Mouse (Mus musculus): Measurements from ENCODE around the gene Gm11992. TPM values are rescaled to one million over a fixed set of nuclear protein-coding genes. Genes with fewer than 3 reads are reported as not detected.

The Gm11992 gene
- total and polyA plus RNA-seq, 3 experiments: not detected

DNA sequence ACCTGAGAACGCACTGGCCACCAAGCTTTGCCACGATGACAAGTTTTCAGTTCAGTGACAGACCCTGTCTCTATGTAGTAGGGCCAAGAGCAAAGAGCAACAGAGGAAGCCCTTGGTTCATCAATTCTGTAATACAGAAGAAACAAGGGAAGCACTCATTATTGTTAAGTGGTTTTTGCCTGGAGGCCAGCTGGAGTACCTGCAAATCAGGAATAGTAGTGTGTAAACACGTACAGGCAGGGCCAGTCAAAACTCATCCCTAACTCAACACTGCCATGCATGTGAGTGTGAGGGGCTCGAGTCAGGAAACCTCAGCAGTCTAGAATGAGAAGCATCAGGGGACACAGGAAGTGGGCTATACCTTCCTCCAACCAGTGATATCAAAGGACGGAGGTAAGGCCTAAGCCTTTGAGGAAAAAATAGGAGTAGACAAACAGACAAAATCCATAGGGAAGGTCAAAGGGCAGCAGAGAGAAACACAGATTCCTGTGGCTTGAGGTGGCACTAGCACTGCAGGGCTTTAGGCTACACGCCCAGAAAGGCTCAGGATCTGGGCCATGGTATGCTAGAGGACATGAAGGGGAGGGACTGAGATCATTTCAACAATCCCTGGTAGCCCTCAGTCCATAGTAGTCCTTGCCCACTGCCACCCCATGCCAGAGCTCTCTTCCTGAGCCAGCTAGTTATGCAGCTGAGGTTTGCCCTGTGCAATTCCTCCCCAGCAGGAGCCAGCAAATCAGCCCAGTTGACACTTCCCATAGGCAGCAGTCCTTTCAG, 29.7 kb upstream of the Gm11992 start:
- DNase-seq (ENCODE audit: extremely low read depth): no peak
- in situ Hi-C loops (cut with MboI; ENCODE audit: low pct_ligation_motif_present, low pct_unique_long_range_greater_than_20kb, low sequenced_read_pairs): no loop called here
- Histone ChIP-seq H3K4me3 (replicated peaks in 1 of 3; ENCODE audit: low read depth in 2 of 3, low read length in 2 of 3, poor library complexity in 1 of 3) (no peak overlapping the region), H3K9ac (ENCODE audit: insufficient read depth, low read depth) (no peak overlapping the region), H3K36me3 (replicated peaks in 1 of 2; ENCODE audit: control insufficient read depth in 1 of 2, insufficient read depth in 1 of 2, low read length in 1 of 2) (no peaks in the 10 kb centered on the region), H3K9me3 (replicated peaks; ENCODE audit: low read length) (no peaks in the 10 kb centered on the region), H3K27ac (ENCODE audit: insufficient read depth, low read depth) (no peak overlapping the region), H3K79me2 (replicated peaks; ENCODE audit: control insufficient read depth, extremely low read depth, insufficient read depth, poor library complexity, severe bottlenecking) (no peaks in the 10 kb centered on the region), H3K27me3 (replicated peaks) (peaks cover 88% of the 10 kb centered on the region), H3K4me2 (ENCODE audit: insufficient read depth, low read depth, poor library complexity, severe bottlenecking) (no peak overlapping the region), H3K4me1 (ENCODE audit: control insufficient read depth in 1 of 2, insufficient read depth in 2 of 2) (0 out of 4 replicates have a peak, but pooled peaks cover 0 to 4% of the 10 kb centered on the region in 2 experiments)
- dilution Hi-C loops (cut with MboI; ENCODE audit: extremely low pct_ligation_motif_present, extremely low pct_unique_long_range_greater_than_20kb, low sequenced_read_pairs): no loop called here
- TF ChIP-seq CTCF (conservative IDR thresholded peaks at IDR 0.05 in 1 of 2, IDR thresholded peaks at IDR 0.05 in 1 of 2; ENCODE audit: low read depth in 2 of 2, low read length in 2 of 2) (no peak), HCFC1 (IDR thresholded peaks at IDR 0.05; ENCODE audit: low read depth, low read length) (no peak), IRF4 (IDR thresholded peaks at IDR 0.05; ENCODE audit: low read depth, low read length) (no peak), ETS1 (conservative IDR thresholded peaks at IDR 0.05; ENCODE audit: low read depth, low read length) (no peak), JUND (conservative IDR thresholded peaks at IDR 0.05; ENCODE audit: low read depth, low read length) (no peak), KAT2A (IDR thresholded peaks at IDR 0.05; ENCODE audit: insufficient replicate concordance, low read length) (no peak), USF1 (IDR thresholded peaks at IDR 0.05; ENCODE audit: low read depth, low read length) (no peak), GABPA (IDR thresholded peaks at IDR 0.05; ENCODE audit: insufficient replicate concordance, low read depth, low read length) (no peak), MAFK (IDR thresholded peaks at IDR 0.05; ENCODE audit: insufficient replicate concordance, low read length) (no peak), E2F4 (IDR thresholded peaks at IDR 0.05; ENCODE audit: insufficient replicate concordance, low read depth, low read length) (no peak), BHLHE40 (IDR thresholded peaks at IDR 0.05; ENCODE audit: low read depth, low read length) (no peak), POLR2A (IDR thresholded peaks at IDR 0.05; ENCODE audit: low read depth, low read length) (no peak), USF2 (conservative IDR thresholded peaks at IDR 0.05; ENCODE audit: low read depth, low read length) (no peak), ELF1 (IDR thresholded peaks at IDR 0.05; ENCODE audit: low read depth, low read length) (no peak)

DNA sequence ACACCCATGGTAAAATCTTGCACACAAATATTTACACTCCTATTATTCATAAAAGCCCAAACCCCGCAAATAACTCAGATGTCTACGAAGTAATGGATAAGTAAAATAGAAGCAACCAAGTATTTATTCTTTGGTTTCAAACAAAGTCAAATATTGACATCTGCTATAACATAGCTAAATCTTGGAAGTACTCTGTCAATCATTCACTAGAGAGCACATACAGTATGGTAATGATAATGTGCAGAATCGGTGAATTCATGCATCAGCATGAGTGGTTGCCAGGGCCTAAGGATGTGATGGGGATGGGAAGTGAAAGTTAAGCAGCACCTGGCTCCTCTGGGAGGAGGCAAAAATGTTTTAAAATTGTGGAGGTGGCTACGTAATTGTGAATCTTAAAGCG, 28.2 kb upstream of the Gm11992 start:
- no peak overlapping the region for H3K4me3 ChIP-seq (replicated peaks in 1 of 3; ENCODE audit: low read depth in 2 of 3, low read length in 2 of 3, poor library complexity in 1 of 3)
- TF ChIP-seq ZMIZ1 (IDR thresholded peaks at IDR 0.05; ENCODE audit: low read depth, low read length): no peak
- TF ChIP-seq CHD2 (IDR thresholded peaks at IDR 0.05; ENCODE audit: low read length): no peak
- no peak for TF ChIP-seq POLR2A (IDR thresholded peaks at IDR 0.05; ENCODE audit: low read depth, low read length)
- no peak for TF ChIP-seq SMC3 (IDR thresholded peaks at IDR 0.05; ENCODE audit: low read depth, low read length)
- TF ChIP-seq CHD1 (IDR thresholded peaks at IDR 0.05; ENCODE audit: low read depth, low read length): no peak
- TF ChIP-seq E2F4 (IDR thresholded peaks at IDR 0.05; ENCODE audit: insufficient replicate concordance, low read depth, low read length): no peak
- TF ChIP-seq RAD21 (IDR thresholded peaks at IDR 0.05; ENCODE audit: low read depth, low read length): no peak
- TF ChIP-seq JUND (conservative IDR thresholded peaks at IDR 0.05; ENCODE audit: low read depth, low read length): no peak
- TF ChIP-seq MAZ (IDR thresholded peaks at IDR 0.05; ENCODE audit: low read depth, low read length): no peak
- TF ChIP-seq TCF12 (IDR thresholded peaks at IDR 0.05; ENCODE audit: low read depth, low read length): no peak
- TF ChIP-seq JUN (IDR thresholded peaks at IDR 0.05; ENCODE audit: insufficient read depth, low read depth, low read length): no peak
- no peak for TF ChIP-seq USF1 (IDR thresholded peaks at IDR 0.05; ENCODE audit: low read depth, low read length)
- TF ChIP-seq PAX5 (IDR thresholded peaks at IDR 0.05; ENCODE audit: low read length): no peak
- TF ChIP-seq CTCF (conservative IDR thresholded peaks at IDR 0.05 in 1 of 2, IDR thresholded peaks at IDR 0.05 in 1 of 2; ENCODE audit: low read depth in 2 of 2, low read length in 2 of 2): no peak
- TF ChIP-seq IRF4 (IDR thresholded peaks at IDR 0.05; ENCODE audit: low read depth, low read length): no peak
- no peak for TF ChIP-seq BHLHE40 (IDR thresholded peaks at IDR 0.05; ENCODE audit: low read depth, low read length)
- no peaks in the 10 kb centered on the region for H3K36me3 ChIP-seq (replicated peaks in 1 of 2; ENCODE audit: control insufficient read depth in 1 of 2, insufficient read depth in 1 of 2, low read length in 1 of 2)
- no peak for DNase-seq (ENCODE audit: extremely low read depth)
- H3K27me3 ChIP-seq (replicated peaks): peaks cover 88% of the 10 kb centered on the region
- H3K9me3 ChIP-seq (replicated peaks; ENCODE audit: low read length): no peaks in the 10 kb centered on the region
- no peak overlapping the region for H3K9ac ChIP-seq (ENCODE audit: insufficient read depth, low read depth)
- H3K27ac ChIP-seq (ENCODE audit: insufficient read depth, low read depth): no peak overlapping the region
- H3K4me2 ChIP-seq (ENCODE audit: insufficient read depth, low read depth, poor library complexity, severe bottlenecking): peak overlapping the region; percentile 9; the same call in 1 of the 2 replicates
- dilution Hi-C loops (cut with MboI; ENCODE audit: extremely low pct_ligation_motif_present, extremely low pct_unique_long_range_greater_than_20kb, low sequenced_read_pairs) (no loop called here), in situ Hi-C loops (cut with MboI; ENCODE audit: low pct_ligation_motif_present, low pct_unique_long_range_greater_than_20kb, low sequenced_read_pairs) (no loop called here)
- no peaks in the 10 kb centered on the region for H3K79me2 ChIP-seq (replicated peaks; ENCODE audit: control insufficient read depth, extremely low read depth, insufficient read depth, poor library complexity, severe bottlenecking)
- H3K4me1 ChIP-seq (ENCODE audit: control insufficient read depth in 1 of 2, insufficient read depth in 2 of 2): 0 out of 4 replicates have a peak, but pooled peaks cover 0 to 4% of the 10 kb centered on the region in 2 experiments
